Mouse (Mus musculus) neutrophil, adult 5-6 weeks (primary cell): ENCODE results near the gene Ube2d3. TPM values are rescaled to one million over a fixed set of nuclear protein-coding genes. Genes with fewer than 3 reads are reported as not detected.

Experiments used
- total RNA-seq: library from RNA; stranded (forward); fragments of 200-1000 nt; gene quantifications from 2 replicates; pipeline ENCODE4 v1.2.3, GENCODE M21; 2017

Gene Ube2d3
- total RNA-seq, 1 experiment from 2014 or later, result 587 TPM

Other genes with a start within 250 kb of the Ube2d3 start
- gene Cenpe, start 225.6 kb upstream of the Ube2d3 start, total RNA-seq, result 1.0 and 1.6 TPM in 2 replicates
- not detected in 2 replicates for gene Bdh2, start 156.9 kb upstream of the Ube2d3 start, total RNA-seq
- gene Slc9b2, start 130.4 kb upstream of the Ube2d3 start, total RNA-seq, result 0.74 and 1.2 TPM in 2 replicates
- not detected in 2 replicates for gene Slc9b1, start 90.1 kb upstream of the Ube2d3 start, total RNA-seq
- 55.0 and 58.2 TPM in 2 replicates for gene Cisd2, start 14.2 kb upstream of the Ube2d3 start, total RNA-seq
- gene Manba, start 47.5 kb downstream of the Ube2d3 start, total RNA-seq, result 36.7 and 45.9 TPM in 2 replicates